Mouse (Mus musculus) yolk sac, embryonic 10.5 days (tissue): ENCODE data around the gene Tmf1.

Source experiments
- DNase-seq: peaks from one replicate; pipeline ENCODE4 v3.0.0-alpha.2; 2017; ENCODE audit warnings: low spot score

The Tmf1 gene

DNA sequence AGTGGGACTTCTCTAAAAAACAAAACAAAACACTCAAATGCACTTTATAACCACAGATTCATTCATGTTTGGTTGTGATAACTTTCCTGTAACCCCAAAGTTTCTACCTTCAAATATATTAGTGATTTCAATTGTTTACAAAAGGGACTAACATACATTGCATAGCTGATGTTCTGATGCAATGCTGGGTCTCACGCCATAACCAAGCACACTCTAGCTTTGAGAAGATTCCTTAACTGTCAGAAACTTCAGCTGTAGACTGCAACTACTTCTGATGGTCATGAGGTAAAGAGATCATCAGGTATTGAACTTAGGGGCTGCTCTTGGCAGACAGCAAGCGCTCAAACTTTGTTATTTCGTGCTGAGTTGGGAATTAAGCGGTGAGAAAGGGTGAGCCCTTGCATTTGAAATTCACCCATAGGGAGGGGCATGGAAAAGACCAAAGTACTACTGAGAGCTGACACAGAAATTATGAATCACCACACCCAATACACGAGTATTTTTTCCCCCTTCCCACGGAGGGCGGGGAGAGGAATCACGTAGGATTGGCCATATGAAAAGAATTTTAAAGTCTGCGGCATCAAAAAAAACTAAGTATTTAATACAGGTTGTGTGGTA, 25.4 kb upstream of the Tmf1 start:
- peak; percentile 32 for DNase-seq

DNA sequence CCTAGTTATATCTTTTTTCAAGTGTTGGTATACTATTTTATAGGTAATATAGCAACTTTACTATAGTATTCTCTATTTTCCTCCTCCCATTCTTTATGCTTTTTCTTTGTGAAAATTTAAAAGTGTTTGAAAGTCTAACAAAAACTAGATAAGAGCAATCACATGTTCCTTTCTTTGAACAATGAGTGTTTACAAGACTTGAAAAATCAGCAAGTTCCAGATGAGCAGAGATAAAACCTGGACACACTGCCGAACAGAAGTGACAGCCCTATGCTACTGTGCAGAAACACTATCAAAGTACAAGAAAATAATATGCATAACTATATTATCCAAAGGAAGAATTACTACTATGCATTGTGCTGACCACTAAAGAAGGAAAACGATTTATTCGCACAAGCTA, 23.6 kb upstream of the Tmf1 start:
- DNase-seq, result no peak

DNA sequence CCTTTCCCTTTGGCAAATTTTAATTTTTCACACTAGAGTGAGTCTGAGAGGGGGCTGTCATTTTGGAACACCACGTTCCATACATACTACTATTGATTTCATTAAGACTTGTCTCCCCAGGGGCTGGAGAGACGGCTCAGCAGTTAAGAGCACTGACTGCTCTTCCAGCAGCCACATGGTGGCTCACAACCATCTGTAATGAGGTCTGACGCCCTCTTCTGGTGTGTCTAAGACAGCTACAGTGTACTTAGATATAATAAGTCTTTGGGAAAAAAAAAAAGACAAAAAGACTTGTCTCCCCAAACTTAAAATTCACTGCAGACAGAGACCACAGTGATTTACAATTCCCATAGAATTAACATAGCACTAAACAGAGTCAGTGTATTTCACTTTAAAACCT, 21.5 kb upstream of the Tmf1 start:
- DNase-seq, result no peak

DNA sequence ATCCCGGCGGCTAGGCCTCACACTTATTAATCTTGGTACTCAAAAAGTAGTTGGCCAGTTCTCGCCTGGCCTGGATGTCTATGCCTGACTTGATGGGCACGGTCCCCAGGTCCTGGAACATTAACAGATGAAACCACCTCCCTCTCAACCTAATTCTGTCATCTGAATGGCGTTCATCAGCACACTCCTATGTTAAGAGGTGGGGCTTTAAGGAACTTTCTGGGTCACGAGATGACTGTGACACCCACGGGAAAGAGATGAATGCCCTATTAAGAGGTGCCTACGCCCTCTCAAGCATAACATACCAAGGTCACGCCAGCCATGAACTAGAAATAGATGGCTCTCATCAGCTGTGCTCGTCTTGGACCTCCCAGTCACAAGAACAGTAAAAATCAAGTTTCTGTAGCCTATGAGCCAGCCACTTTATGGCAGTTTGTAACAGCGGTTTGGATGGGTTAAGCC, 476 bp upstream of the Tmf1 start:
- DNase-seq, result no peak

DNA sequence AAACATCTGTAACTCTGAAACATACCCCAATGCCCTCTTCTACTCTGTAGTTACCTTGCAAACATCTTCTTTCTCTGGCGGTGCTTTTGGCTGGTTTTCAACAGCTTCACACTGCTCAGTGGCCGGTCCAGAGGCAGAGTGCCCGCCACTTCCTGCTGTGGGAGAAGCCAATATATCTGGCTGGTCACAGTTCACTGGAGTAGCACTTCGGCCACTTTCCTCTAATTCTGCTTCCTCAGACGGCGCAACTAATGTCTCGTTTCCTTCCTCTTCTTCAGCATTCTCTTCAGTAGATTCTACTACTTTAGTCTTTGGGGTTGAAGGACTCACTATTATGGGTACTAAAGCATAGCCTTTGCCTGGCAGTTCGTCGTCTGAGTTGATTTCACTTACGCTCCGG, 3.2 kb downstream of the Tmf1 start:
- no peak for DNase-seq

DNA sequence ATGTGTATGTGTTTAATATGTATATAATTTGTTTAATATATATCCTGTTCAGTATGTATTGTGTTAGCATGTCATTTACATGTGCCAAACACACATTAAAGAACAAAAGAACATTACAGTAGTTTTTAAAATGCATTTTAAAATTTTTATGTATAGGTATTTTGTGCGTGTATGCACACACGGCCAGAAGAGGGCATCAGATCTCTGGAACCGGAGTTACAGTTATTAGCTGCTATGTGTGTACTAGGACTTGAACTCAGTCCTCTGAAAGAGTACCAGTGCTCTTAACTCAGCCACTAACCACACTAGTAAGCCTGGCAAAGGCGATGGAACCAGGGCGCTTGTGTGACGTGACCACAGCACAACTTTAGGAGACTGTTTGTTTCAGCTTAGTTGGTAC, 28.8 kb downstream of the Tmf1 start:
- DNase-seq, result no peak

DNA sequence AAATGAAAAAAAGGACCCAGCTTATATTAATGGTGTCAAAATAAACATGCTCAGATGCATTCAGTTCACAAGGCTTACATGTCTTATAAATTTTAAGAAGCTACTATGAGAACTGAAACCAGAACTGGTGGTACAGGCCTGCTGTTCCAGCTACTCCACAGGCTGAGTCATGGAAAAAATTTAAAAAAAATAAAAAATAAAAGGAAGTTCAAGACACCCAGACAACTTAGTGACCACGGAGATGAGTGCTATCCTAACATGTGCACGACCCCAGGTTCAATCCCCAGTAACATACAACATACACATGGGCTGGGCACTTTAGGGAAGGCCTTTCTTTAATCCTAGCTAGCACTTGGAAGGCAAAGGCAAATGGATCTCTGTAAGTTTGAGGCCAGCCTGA, 29.2 kb downstream of the Tmf1 start:
- DNase-seq, result no peak

DNA sequence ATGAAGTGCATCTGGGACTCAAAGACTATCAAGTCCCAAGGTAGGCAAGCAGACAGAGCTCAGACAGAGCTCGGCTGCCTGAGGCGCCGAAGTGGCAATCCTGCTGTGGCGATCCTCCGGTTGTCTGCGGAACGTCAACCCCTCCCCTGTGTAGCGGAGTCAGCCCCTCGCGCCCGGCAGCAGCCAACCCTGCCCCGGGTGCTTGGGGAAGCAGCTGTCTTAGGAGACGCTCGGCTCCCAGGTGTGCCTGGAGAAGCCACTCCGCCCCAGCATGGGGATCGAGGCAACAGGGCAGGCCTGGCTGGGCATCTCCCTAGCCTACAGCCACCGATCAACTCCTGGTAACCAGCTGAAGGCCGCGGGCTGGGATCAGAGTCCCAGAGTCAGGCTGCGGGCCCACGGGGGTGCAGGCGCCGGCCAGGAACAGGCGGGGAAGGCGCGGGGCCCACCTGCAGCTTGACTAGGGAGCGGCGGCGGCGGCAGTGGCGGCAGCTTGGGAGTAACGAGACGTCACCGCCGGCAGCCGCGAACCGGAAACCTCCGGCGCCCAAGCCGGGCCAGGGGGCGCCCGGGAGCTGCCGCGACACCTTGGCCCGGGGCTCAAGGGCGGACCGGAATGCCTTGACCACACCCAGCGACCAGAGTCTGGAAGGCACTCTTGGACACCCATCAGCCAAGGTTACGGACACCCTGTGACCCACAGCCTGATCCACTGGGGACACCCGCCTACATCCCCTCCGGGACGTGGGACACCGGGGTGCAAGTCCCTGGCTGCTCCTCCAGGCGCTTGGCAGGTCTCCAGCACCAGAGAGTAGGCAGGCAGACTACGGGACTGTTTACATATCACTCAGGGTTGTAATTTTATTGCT, 30.3 kb downstream of the Tmf1 start, which contains the start of gene Eogt:
Eogt (minus strand) TSS at position 800 of the 869 bp plus-strand sequence.
- peak; percentile 86 for DNase-seq

DNA sequence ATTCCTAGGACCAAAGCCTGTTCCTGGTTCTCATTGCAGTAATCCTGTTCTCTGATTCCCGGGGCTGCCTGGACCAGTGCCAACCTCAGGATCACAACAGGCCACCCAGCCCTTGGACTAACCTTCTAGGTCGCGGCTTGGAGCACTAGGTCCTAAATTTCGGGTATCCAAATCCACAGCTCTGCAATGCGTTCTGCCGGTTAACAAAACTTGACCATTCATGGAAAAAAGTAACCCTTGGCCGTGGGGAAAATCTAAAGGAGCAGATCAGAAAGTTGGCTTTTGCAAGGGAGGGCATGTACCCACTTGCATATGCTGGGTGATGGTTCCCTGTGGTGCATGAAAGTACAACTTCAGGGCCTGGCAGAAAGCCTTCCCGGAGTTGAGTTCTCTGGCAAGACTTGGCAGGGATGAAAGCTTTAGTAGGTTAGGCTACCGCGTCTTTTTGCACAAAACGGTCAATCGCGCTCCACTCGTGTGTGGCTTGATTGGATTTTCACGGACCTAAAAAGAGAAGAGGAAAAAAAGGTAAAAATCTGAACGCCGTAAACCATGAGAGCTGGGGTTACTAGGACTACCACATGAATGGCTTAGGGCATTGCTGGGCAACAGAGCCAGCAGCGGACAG, 31.1 kb downstream of the Tmf1 start:
- DNase-seq, result no peak

DNA sequence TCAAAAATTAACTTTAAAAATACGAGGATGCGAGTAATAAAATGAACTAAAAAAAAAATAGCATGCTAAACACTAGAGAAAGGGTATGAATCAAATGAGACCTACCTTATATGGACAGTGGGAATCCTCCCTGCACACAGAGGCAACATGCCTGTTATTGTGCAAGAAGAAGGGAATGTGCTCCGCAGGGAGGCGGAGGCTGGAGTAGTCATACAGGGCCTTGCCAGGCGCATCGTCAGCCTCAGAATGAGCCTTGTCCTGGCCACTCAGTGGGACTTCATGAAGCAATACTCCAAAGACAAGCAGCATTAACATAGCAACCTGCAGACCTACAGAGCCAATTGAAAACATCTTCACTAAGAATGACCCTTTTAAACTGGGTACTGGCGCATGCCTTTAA, 33.8 kb downstream of the Tmf1 start:
- DNase-seq, result no peak

DNA sequence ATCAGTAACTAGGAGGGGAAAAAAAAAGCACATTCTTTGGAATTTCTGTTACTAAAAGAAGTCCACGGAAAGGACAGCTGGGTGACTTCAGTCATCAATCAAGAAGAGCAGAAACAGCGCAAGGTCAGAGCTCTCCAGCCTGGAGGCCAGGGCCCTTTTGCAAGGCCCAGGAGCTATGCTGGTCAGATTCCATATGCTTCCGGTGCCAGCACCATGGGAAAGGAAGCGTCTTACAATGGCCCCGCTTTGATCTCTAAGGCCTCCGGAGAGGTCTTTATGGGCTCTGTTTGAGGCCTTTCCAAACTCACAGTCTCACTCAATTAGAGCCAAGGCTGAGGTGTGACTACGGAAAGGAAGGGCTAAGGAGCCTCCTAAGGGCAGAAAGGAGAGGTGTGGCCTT, 34.6 kb downstream of the Tmf1 start:
- DNase-seq, result peak; percentile 54

DNA sequence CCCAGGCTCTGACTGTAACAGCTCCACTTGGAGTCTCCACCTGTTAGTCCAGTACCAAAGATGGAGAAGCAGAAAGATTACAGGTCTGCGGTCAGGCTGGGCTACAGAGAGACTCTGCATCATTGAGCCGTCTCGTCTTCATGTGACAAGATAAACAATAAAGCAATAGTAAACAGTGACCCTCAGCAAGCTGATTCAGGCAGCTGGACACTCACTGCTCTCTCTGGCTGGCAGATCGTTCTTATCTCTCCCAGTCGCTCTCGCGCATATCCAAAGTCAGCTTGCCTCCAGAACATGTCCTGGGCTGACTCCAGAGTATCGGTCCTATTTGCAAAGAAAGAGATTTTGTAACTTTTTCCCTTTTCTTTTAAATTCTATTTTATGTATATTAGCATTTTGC, 36.3 kb downstream of the Tmf1 start:
- no peak for DNase-seq

DNA sequence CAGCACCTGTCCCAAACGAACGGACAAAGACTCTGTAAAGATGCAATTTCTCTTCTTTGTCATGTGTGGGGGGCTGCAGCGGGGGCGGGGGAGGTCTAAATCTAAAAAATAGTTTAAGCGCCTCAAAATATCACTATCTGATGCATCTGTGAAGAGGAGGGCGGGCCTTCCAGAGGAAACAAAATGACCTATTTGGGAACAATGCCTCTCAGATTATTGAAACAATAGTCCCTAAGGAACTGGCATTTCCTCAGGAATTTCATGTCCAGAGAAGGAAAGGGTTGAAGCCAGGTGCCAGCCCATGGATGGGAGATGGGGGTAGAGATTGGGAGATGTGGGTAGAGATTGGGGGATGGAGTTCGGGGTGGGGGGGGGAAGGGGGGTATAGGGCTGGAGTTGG, 37.1 kb downstream of the Tmf1 start:
- DNase-seq, result no peak

DNA sequence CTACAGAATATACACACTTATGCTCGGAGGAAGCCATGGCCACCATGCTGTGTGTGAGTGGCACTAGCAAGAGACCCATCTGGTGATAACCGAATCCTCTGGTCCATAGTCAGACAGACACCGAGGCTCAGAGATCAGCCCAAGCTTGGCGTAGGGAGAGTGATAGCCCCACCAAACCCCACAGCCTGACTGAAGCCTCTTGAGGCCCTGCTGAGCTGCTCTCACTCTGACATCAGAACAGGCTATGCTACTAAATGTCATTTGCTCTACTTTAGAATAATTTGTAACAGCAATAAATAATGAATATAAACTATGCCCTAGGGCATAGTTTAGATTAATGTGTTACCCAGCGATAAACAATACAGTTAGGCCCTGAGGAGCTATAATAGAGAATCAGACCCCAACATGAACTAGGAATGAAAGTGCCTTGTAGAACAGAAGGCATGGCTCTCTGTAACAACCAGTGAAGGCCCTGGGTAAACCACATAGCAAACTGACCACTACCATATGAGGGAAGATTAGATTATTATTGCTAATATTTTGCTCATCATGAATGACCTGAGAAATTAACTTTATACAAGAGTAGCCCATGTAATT, 46.1 kb downstream of the Tmf1 start:
- no peak for DNase-seq

DNA sequence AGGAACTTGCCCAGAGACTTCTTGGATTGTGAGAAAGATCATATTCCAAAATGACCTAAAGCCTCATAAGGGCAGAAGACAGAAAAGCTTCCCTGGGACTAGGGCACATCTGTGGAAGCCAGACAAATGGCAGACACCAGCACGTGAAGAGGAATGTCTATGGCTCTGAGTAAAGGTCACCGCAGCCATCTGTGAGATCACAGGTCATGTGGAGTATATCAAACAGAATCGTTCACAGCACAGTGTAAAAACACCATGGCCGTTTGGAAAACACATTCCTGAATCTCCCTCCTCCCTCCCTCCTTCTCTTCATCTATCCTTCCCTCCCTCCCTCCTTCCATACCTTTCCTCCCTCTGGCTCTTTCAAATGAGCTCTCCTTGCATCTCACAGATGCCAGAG, 47.1 kb downstream of the Tmf1 start:
- DNase-seq, result peak; percentile 43

DNA sequence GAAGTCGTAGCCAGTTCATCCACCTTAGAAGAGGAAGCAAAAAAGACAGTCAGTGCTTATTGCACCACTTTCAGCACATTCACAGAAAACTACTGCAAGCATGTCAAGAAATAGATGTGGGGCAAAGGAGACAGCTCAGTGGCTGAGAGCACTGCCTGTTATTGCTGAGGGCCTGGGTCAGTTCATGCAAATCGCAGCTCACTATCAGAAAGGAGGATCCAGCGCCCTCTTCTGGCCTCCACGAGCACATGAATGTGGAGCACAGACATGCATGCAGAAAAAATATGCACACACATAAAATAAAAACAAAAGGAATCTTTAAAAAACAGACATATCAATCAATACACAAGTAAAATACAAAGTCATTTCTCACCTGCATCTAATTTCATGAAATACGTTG, 47.9 kb downstream of the Tmf1 start:
- no peak for DNase-seq

DNA sequence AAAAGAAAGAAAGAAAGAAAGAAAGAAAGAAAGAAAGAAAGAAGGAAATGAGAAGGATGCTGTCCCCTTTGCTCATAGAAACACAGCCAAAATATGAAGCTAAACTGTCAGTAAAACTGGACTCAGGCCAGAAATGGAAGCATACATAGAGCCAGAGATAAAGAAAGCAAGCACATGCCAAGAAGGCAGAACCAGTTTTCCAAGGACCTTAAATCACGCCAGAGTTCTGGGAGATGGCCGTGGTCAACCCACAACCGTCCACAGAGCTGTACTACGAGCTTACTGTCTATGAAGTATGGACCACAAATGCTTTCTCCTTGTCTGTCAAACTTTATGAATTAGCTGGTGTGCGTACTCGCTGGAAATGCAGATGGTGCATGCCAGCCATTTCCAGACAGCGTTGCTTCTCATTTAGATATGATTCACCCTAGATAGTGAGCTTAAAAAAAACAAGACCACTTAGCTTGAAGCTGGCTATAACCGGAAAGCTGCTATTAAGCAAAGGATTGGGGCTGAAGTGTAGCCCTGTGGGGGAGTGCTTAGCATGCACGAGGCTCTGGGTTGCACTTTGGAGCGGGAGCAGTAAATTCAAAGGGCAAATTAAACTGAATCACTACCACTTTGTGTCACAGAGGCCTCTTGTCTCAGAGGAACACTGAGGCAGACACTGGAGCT, 54.4 kb downstream of the Tmf1 start:
- DNase-seq, result no peak

DNA sequence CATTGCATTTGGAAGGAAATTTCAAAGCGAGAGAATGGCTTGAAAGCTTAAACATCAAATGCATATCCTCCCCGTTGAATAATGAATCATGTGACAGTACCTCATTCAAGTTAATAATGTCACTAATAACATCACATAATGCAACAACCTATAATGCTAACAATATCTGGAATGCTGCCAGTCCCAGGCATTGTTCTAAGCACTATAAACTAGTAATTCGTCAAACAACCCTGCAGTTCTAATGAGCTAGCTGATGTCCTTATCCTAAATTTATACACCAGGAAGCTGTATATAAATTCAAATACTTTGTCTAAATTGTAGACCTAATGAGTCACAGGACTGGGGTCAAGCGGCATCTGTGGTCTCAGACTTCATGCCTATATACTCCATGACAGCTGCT, 58.0 kb downstream of the Tmf1 start:
- DNase-seq, result no peak

DNA sequence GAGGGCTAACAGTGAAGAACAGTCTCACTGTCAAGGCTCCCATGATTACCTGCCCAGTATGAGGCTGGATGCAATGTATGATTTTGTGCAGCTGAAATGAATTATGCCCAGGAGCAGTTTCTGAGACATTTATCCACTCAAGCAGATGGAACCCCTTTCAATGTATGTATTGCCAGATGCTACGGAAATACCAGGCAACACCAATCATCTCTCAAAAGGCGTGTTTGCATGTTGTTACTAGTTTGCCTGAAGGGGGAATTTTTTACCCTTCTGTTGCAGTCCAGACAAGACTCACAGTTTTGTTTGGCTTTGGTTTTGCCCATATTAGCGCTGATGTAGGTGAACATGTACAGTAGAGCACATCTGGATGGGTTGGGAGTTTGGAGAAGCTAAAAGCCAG, 60.6 kb downstream of the Tmf1 start:
- no peak for DNase-seq

DNA sequence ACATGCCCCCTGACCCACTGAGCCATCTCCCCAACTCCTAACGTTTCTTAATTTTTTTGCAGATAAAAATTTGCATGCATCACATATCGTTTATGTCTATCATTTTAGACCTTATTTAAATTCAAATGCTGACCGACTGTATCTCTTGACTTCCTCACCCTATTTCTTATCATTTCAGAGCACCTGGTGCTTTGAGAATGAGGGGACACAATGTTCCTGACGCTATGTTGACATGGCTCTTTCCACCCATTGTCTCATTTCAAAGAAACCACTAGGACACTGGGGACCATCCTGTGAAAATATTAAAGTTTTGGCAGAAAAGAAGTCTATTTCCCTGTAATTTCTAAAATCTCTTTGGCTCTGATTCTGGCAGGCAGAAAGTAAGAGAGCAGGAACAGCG, 62.0 kb downstream of the Tmf1 start:
- no peak for DNase-seq

DNA sequence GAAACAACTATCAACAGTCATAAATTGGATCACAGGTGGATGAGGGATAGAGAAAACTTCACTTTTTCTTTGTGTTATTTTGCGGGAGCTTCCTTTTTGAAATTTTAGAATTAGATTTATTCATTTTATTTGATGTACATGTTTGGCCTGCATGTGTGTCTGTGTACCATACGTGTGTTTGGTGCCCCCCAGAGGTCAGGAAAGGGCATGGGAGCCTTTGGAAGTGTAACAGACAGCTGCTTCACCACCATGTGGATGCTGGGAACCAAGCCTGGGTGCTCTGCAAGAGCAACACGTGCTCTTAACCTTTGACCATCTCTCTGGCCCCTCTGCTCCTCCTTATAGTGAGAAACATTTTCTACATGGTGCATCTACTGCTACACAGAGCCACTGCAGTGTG, 64.1 kb downstream of the Tmf1 start:
- DNase-seq, result no peak

DNA sequence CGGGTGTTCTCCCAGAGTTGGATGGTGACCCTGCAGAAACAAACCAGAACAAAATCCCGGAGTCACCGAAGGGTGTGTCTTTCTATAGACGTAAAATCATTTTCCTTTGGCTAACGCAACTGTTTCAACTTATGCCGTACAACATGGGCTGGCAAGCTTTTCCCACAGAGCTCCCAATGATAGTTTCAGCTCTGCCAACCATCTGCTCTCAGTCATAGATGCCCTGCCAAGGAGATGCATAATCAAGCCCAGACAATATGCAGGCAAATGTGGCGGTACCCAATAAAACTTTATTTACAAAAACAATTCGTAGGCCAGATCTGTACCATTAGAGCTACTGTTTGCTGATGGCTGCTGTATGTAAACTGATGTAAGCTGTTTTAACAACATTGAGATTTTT, 66.7 kb downstream of the Tmf1 start:
- no peak for DNase-seq
